Mouse (Mus musculus): ENCODE data around the gene Mmp24.

Gene Mmp24

GRCm38 (mm10) chr2:155775685-155776263, 632 bp downstream of the Mmp24 start:
- peak; percentile 24 for DNase-seq (ENCODE audit: low spot score)

DNA sequence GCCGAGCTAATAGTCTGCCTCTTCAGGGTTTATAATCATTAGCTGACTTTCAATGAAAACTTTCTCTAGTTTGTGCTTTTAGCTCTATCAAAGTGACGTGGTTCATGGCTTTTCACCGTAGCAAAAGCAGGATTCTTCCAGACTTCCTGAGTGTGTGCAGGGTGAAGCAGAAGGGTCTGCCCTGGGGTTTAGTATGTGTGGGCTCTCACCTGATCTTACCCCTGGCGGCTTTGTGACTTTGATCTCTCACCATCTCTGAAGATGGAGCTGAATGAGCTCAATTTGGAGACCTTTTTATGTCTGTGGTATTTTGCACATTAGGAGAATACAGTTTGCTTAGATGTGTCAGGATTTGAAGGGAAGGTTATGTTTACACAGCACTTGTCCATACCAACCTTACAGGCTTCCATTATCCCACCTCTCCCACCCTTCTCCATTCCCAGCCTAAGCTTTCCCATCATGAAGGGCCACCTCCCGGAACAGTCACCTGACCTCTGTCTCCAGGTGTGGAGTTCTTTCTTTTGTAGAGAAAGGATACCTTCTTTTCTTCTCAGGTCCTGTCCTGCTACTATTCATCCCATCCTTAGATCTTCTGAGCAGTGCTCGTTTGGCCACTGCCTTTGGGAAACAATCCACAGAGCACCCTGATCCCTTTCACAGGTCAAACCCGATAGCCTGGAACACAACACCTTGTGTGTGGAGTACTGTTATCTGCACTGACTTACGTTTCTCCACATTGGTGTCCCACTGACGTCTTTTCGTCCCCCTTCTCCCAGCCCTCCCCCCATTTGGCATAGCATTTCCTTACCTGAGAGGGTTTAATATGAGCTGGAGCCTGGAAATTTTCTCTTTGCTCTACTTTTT, 1.9 kb downstream of the Mmp24 start:
- no peak for DNase-seq (ENCODE audit: low spot score)

DNA sequence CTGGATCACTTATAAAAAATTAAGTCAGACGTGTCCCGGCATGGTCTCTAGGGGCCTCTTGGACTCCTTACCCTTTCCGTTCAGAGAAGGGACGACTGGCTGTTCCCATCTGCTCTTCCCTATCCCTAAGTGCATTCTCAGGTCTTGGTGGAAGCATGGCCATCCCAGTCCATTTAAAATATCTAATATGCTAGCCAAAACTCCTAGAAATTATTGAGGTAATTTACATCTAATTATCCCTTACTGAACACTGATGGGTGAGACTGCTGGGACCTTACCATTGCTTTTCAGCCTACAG, 2.5 kb downstream of the Mmp24 start:
- DNase-seq (ENCODE audit: low spot score) = no peak

GRCm38 (mm10) chr2:155778004-155778403, 2.9 kb downstream of the Mmp24 start:
- no peak for DNase-seq (ENCODE audit: low spot score)

DNA sequence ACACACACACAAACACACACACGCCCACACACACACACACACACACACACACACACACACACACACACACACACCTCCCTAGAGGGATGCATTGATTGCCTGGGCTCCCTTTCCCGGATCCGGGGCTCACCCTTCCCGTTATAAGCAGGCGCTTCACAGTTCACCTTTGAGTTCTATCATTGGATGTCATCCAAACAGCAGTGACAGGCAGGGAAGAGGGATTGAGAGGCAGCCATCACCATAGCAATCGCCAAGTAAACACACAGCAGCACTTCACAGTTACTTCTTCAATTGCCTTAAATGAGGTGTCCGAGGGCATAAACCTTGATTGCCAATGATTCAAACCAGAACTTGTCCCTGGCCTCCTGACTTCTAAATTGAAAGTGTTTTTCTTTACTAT, 3.9 kb downstream of the Mmp24 start:
- DNase-seq (ENCODE audit: low spot score) = no peak

DNA sequence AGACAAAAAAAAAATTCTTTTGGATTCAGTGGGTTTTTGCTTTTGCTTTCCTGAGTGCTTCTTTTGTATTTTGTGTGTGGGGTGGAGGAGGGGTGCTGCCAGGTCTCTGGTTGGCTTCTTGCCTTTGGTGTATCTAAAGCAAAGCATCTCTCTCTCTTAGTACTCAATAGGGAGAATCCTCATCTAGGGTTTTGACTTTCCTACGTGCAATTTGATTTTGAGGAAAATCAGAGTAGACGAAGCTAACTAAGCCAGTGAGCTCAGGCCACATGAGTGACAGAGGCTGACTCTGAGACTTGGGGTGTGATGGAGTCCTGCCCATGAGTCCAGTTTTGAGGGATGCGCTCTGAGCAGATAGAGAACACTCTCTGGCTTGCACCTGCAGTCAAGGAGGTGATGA, 4.4 kb downstream of the Mmp24 start:
- DNase-seq (ENCODE audit: low spot score) = no peak

DNA sequence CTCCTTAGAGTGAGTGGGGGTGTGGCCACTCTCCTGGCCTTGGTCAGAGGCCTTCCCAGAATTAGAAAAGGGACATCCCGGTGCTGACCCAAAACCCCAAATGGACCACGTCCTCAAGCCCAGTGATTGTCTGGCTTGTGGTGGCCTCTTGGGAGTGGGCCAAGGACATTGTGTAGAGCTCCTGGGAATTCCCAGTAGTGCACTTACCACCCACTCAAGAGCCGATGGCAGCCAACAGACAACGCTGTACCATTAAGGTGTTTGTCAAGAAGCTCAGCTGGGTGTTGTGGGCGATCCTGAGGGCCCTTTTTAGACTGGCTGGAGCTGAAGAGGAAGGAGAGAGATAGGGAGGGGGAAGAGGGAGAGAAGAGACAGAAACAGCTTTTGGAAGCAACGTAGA, 9.4 kb downstream of the Mmp24 start:
- DNase-seq (ENCODE audit: low spot score) = no peak

DNA sequence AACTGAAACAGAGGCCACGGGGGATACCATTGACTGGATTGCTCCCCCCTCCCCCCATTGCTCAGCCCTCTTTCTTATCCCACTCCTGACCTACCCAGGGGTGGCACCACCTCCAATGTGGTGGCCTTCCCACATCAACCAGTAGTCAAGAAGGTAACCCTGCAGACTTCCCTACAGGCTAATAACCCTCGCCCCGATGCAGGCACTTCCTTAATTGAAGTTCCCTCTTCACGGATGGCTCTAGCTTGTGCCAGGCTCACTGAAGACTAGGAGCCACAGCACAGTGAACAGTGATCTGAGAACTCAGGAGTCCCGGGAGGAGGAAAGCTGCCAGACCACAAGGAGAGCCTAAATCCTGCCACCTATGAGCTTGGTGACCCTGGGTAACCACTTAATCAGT, 11.8 kb downstream of the Mmp24 start:
- no peak for DNase-seq (ENCODE audit: low spot score)

GRCm38 (mm10) chr2:155787949-155788931, 13.1 kb downstream of the Mmp24 start:
- DNase-seq (ENCODE audit: low spot score) = no peak

DNA sequence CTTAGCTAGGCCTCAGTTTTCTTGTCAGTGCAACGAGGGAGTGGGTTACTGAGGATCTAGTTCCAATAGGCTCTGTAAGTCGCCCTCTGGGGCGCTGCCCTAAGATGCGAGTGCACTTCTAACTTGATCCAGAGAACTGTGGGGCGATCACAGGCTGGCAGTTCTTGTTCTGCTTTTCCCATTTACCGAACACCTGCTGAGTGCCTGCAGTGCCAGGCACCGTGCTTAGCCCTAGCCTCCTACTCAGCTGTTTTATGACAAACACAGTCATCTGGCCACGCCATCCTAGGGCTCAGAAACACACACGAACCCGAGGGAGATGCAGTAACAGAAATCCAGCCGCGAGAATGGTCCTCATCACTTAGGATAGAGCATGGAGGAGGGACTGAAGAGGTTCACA, 17.8 kb downstream of the Mmp24 start:
- DNase-seq (ENCODE audit: low spot score) = no peak

GRCm38 (mm10) chr2:155794674-155795445, 19.7 kb downstream of the Mmp24 start:
- no peak for DNase-seq (ENCODE audit: low spot score)

GRCm38 (mm10) chr2:155798613-155799012, 23.5 kb downstream of the Mmp24 start:
- no peak for DNase-seq (ENCODE audit: low spot score)

DNA sequence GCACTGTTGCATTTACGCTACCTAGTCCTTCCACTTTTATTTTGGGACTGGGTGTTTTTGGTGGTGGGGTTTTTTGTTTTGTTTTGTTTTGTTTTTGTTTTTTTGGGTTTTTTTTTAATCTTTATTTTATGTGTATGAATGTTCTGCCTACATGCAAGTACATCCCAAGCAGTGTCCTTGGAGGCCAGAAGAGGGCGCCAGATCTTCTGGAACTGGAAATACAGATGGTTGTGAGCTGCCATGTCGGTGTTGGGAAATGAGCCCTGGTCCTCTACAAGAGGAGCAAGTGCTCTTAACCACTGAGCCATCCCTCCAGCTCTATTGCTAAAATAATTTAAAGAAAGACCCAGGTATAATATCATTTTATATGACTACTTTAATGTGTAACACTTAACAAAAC, 27.6 kb downstream of the Mmp24 start:
- DNase-seq (ENCODE audit: low spot score) = no peak

- DNase-seq (ENCODE audit: low spot score) = no peak
Measured at GRCm38 (mm10) chr2:155804053-155804452, 28.9 kb downstream of the Mmp24 start.

DNA sequence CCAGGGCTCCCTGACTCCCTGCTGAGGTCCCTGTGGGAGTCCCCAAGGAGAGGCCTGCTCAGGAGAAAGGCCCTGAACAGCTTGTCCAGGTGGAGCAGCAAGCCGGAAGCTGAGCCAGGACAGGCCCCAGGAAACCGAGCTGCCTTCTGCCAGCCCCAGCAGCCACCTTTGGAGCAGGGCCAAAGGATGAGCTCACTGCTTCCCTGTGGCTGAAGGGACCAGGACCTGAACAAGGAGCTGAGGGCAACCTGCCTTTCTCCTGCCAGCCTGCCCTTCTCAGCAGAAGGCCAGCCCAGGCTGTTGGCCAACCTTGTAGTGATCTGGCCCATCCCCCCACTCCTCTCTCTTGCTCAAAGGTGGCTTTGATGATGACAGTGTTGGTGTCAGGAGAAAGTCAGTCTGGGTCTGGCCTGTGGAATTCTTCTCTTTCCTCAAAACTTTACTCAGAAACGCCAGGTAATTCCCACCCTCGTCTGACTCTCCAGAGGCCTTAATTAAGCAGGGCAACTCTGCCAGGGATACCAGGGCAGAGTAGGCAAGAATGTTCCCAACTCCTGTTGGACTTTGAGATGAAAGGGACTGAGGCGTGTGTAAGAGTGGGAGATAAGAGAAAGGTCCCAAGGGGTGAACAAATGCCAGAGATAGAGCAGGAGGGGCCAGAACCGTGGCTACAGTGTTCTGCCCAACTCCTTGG, 30.2 kb downstream of the Mmp24 start:
- peak; percentile 35 for DNase-seq (ENCODE audit: low spot score)

DNA sequence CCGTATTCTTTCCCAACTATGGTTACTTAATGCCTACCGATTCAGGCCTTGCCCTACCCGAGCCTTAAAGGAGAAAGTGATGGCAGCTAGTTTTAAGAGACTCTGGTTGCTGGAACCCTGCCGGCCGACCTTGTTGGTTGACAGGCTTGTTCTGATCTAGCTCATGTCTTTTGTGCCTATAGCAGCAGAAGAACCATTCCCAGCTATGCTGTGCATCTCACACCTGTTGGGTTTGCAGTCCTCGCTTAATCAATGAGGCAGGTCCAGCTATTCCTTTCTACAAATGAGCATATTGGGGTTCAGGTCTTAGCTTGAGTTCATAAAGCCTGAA, 30.7 kb downstream of the Mmp24 start:
- no peak for DNase-seq (ENCODE audit: low spot score)

GRCm38 (mm10) chr2:155806548-155806947, 31.4 kb downstream of the Mmp24 start:
- DNase-seq (ENCODE audit: low spot score) = peak; percentile 67

GRCm38 (mm10) chr2:155807408-155807807, 32.3 kb downstream of the Mmp24 start:
- no peak for DNase-seq (ENCODE audit: low spot score)

GRCm38 (mm10) chr2:155809620-155810019, 34.5 kb downstream of the Mmp24 start:
- DNase-seq (ENCODE audit: low spot score) = no peak

GRCm38 (mm10) chr2:155811821-155812396, 36.8 kb downstream of the Mmp24 start:
- peak; percentile 72 for DNase-seq (ENCODE audit: low spot score)

GRCm38 (mm10) chr2:155812637-155813036, 37.5 kb downstream of the Mmp24 start:
- DNase-seq (ENCODE audit: low spot score) = no peak

Measured in lung, postnatal 25 days (tissue).